Mouse (Mus musculus) heart, adult 2 months (tissue): ENCODE results near the gene Filip1l.

Experiments used
- CTCF ChIP-seq: fragments of 200-600 bp; IDR thresholded peaks from 2 replicates; pipeline ENCODE4 v1.8.1; 2022; ENCODE audit warnings: antibody characterized with exemption, mild to moderate bottlenecking, moderate library complexity
- POLR2A ChIP-seq: fragments of 200-500 bp; IDR thresholded peaks from 2 replicates; pipeline ENCODE4 v1.6.1; 2011; ENCODE audit warnings: mild to moderate bottlenecking, low read depth, low read length, control low read depth; ENCODE audit not compliant: insufficient read depth

GRCm38 (mm10) chr16:57356454-57356853 is 3.6 kb downstream of the Filip1l start:
- TF ChIP-seq POLR2A (no peak), CTCF (no peak)
